Mouse (Mus musculus) embryonic facial prominence, embryonic 14.5 days (tissue): ENCODE data around the gene Clec4n. TPM values are rescaled to one million over a fixed set of nuclear protein-coding genes. Genes with fewer than 3 reads are reported as not detected.
"Not testable (repeated sequence)": the region's sequence is repeated elsewhere in the genome, so short reads cannot be mapped to it uniquely, and the experiment has no call there.

Experiments used
- ATAC-seq: fragments of 200-750 bp; cut with Nextera tagmentation; 2 replicates; pipeline ENCODE4 v1.8.0; 2017; ENCODE audit warnings: low read depth, moderate number of reproducible peaks, moderate TSS enrichment
- DNase-seq: peaks from one replicate; pipeline ENCODE4 v3.0.0-alpha.2; 2015; ENCODE audit warnings: low spot score
- H3K27ac ChIP-seq: fragments of 300-500 bp; sonication (generic); replicated peaks from 2 replicates; pipeline ENCODE4 v1.5.1; 2014; ENCODE audit warnings: low read depth, mild to moderate bottlenecking, low read length, moderate library complexity
- H3K27me3 ChIP-seq: fragments of 300-500 bp; sonication (generic); replicated peaks from 2 replicates; pipeline ENCODE4 v1.6.1; 2014; ENCODE audit warnings: low read length; ENCODE audit not compliant: control insufficient read depth, insufficient read depth
- H3K36me3 ChIP-seq: fragments of 300-500 bp; sonication (generic); 2 replicates; pipeline ENCODE4 v1.6.1; 2014; ENCODE audit warnings: low read length, mixed read lengths; ENCODE audit not compliant: control insufficient read depth, insufficient read depth
- H3K4me1 ChIP-seq: fragments of 300-500 bp; sonication (generic); 2 replicates; pipeline ENCODE4 v1.6.1; 2014; ENCODE audit warnings: antibody characterized with exemption, low read length; ENCODE audit not compliant: control insufficient read depth, insufficient read depth
- H3K4me2 ChIP-seq: fragments of 300-500 bp; sonication (generic); 2 replicates; pipeline ENCODE4 v1.6.1; 2014; ENCODE audit warnings: low read depth, mild to moderate bottlenecking, low read length, moderate library complexity, mixed read lengths
- H3K4me3 ChIP-seq: fragments of 300-500 bp; sonication (generic); 2 replicates; pipeline ENCODE4 v1.5.1; 2014; ENCODE audit warnings: low read depth, mild to moderate bottlenecking, low read length
- H3K9ac ChIP-seq: fragments of 300-500 bp; sonication (generic); 2 replicates; pipeline ENCODE4 v1.6.1; 2014; ENCODE audit warnings: low read depth, mild to moderate bottlenecking, low read length, moderate library complexity, mixed read lengths
- H3K9me3 ChIP-seq: fragments of 300-500 bp; sonication (generic); 2 replicates; pipeline ENCODE4 v1.6.1; 2016; ENCODE audit warnings: low read length; ENCODE audit not compliant: control insufficient read depth
- WGBS: fragments of 180-500 bp; shearing (Covaris S2); extraction: QIAGEN DNeasy Blood & Tissue Kit; methylation state at CpG from one replicate; pipeline ENCODE4 v1.1.7; 2014; 5-methylcytosine and 5-hydroxymethylcytosine counted together
- polyA plus RNA-seq: library from polyadenylated mRNA; unstranded; fragments of >200 nt; fragmentation: Nextera tagmentation; extraction: Ambion mirVana; gene quantifications from 2 replicates; pipeline ENCODE4 v1.2.1, GENCODE M21; 2014

The Clec4n gene
- polyA plus RNA-seq, 1 experiment from 2014 or later = 4.5 TPM

DNA sequence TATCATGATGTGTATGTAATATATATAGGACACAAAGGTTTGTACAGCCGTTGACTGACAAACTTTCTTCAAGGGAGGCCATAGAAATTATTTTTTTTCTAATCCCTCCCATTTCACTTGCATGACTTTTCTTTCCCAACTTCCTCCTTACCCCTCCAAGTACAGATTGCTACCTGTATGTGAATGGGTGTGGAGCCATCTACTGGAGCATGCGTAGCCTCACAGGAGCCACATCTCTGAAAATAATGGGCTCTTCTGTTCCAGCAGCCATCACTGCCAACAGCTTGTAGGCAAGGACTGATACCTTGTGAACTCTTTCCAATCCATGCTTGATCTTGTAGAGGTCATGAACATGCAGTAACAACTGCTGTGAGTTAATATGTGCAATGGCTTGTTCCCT lies 19.2 kb downstream of the Clec4n start:
- H3K9ac ChIP-seq, H3K27me3 ChIP-seq, H3K4me3 ChIP-seq, H3K9me3 ChIP-seq, H3K4me1 ChIP-seq, H3K27ac ChIP-seq, H3K4me2 ChIP-seq, H3K36me3 ChIP-seq, ATAC-seq, DNase-seq: not testable (repeated sequence)
- WGBS = 77% methylated on average over 2 of the region's 2 CpGs

DNA sequence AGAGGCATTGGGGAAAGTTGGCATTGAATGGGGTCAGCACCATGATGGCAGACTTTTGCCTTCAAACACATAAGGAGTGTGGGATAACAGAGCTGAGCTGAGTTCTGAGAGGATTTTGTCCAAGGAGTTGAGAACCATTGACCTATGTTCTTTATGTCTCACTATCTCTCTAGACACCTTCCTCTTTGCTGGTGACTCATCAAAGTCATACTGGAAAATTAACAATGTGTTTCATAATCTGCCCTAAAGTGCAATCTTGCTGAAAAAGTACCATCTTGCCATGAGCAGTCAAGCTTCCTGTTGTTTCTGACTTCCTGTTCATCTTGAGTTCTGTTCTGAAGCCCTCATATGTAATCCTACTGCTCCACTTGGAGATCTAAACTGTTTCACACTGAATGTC lies 23.1 kb downstream of the Clec4n start:
- no peak for ATAC-seq
- H3K27me3 ChIP-seq = no peaks in the 10 kb centered on the region
- H3K4me1 ChIP-seq = no peaks in the 10 kb centered on the region
- H3K4me2 ChIP-seq = no peak overlapping the region
- H3K27ac ChIP-seq = no peak overlapping the region
- DNase-seq = no peak
- H3K9me3 ChIP-seq = 0 out of 2 replicates have a peak, but pooled peaks cover 3% of the 10 kb centered on the region
- H3K9ac ChIP-seq = no peak overlapping the region
- no peaks in the 10 kb centered on the region for H3K36me3 ChIP-seq
- no peak overlapping the region for H3K4me3 ChIP-seq

DNA sequence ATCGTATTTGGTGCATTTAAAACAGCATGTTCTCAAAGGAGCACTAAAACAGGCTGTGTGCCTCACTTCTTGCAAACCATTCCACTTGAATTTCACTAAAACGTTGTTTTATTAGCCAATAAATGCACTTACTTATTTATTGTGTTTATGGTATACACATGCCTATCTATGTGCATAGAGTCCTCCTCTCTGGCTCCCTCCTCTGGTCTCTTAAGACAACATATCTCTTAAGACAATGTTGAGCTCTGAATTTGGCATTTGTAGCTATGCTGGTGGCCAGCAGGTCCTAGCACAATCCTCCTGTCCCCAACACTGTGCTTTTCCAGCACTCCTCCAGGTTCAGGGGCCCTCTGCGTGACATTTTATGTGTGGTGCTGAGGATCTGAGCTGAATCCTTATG lies 29.3 kb downstream of the Clec4n start:
- no peak for ATAC-seq
- Histone ChIP-seq H3K9me3 (no peaks in the 10 kb centered on the region), H3K27ac (no peak overlapping the region), H3K4me3 (no peak overlapping the region), H3K4me2 (no peak overlapping the region), H3K27me3 (no peaks in the 10 kb centered on the region), H3K4me1 (no peaks in the 10 kb centered on the region), H3K36me3 (no peaks in the 10 kb centered on the region), H3K9ac (no peak overlapping the region)
- 78% methylated on average over 3 of the region's 3 CpGs for WGBS
- no peak for DNase-seq

DNA sequence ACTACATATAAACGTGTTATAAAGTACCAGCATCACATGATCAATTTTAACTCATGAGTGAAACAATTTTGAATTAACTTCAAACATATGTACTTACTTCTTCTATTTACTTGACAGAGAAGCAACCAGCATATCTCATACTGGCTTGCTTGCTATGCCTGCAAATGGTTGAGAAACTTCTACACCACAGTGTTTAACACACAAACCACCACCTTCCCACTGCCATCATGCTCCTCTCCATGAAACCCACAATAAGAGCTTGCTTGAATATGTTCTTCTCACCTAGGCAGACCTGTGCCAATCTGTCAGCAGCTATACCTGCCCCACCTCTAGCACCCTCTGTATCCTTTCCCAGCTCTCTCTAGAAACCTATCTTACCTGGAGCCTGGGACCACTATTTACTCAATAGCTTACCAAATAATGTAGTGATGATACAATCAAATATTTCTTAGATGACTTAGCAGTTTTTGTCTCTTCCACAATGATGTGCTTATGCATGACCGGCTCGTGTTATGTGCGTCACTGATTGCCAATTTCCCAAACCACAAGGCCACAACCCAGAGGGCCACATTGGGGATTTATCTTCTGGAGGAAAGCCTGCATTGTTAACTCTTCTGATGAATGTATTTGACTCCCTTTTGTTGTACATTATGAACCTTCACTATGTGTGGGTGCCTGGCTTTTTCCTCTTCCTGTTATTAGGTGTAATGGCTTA lies 30.4 kb downstream of the Clec4n start:
- 72% methylated on average over 4 of the region's 4 CpGs for WGBS

DNA sequence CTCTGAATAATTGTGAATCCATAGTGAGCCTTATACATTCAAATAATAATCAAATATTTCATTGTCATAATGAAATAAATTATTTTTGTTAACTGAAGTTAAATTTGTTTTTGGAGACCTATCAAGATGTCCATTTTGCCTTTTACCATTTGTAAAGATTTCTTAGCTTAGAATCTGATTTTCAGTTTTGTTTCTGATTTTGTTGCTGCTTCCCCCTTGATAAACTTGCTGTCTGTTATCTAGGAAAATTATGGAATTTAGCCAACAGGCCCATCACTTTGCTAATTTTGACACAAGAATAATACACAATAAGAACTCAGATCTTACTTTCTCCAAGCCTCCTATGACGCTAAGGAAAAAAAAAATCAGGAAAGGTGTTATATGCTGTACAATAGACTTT lies 31.2 kb downstream of the Clec4n start:
- Histone ChIP-seq H3K4me2 (no peak overlapping the region), H3K9me3 (no peaks in the 10 kb centered on the region), H3K27ac (no peak overlapping the region), H3K27me3 (no peaks in the 10 kb centered on the region), H3K4me3 (no peak overlapping the region), H3K36me3 (no peaks in the 10 kb centered on the region), H3K4me1 (no peaks in the 10 kb centered on the region), H3K9ac (no peak overlapping the region)
- WGBS = 90% methylated on average over 1 of the region's 1 CpGs
- no peak for DNase-seq
- no peak for ATAC-seq

More for the DNA sequence above, 30.4 kb downstream of the Clec4n start:
- no peak for ATAC-seq
- H3K4me3 ChIP-seq = no peak overlapping the region
- no peak overlapping the region for H3K4me2 ChIP-seq
- no peak for DNase-seq
- H3K4me1 ChIP-seq = no peaks in the 10 kb centered on the region
- H3K27ac ChIP-seq = no peak overlapping the region
- H3K9me3 ChIP-seq = no peaks in the 10 kb centered on the region
- H3K27me3 ChIP-seq = no peaks in the 10 kb centered on the region
- H3K36me3 ChIP-seq = no peaks in the 10 kb centered on the region
- H3K9ac ChIP-seq = no peak overlapping the region

DNA sequence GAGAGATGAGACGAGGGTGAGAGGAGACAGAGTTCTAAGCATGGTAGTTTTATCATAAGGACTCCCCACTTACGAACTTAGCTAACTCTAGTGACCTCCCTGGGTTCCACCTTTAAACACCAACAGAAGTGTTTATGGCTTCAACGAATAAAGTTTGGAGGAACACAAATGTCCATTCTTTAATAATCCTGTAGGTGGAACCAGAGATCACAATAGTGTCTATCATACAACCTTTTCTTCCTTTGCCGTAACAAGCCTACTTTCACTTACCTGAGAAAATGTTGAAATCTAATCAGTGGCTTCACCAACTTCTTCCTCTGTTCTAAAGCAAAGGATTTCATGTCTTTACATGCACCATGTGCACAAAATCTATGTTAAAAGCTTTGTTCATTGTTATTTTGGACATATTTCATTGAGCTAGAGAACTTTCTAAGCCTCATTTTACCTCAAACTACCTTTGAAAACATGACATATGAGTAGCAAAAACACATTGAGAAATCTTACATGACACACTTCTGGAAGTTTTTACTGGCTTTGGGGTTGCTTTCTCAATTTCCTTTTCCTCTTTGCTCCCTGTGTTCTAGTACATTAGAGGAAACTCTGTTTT lies 32.0 kb downstream of the Clec4n start, which contains the start of gene Clec4d:
TSS of gene Clec4d (plus strand) at position 557 of the 607 bp plus-strand sequence.
- WGBS = 72% methylated on average over 4 of the region's 4 CpGs
- Histone ChIP-seq H3K4me1 (no peaks in the 10 kb centered on the region), H3K27ac (no peak within 1 kb of the TSS), H3K4me3 (no peak within 1 kb of the TSS), H3K9ac (no peak within 1 kb of the TSS), H3K9me3 (no peaks in the 10 kb centered on the region), H3K4me2 (no peak within 1 kb of the TSS), H3K27me3 (no peaks in the 10 kb centered on the region), H3K36me3 (no peaks in the 10 kb centered on the region)
- ATAC-seq (no peak), DNase-seq (no peak)

DNA sequence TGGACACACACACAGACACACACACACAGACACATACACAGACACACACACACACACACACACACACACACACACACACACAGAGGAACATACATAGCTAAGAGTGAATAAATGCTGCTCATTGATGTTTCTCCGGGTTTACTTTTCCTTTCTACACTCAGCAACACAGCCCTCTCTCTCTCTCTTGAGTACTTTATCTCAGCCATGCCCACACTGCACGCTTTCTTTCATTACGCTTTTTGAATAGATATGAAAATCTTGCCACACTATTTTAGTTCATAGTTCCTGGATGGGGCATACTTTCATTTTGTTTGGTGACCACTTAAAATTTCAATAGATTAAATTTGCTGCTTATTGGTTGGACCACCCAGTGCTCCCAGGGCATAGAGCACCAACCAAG lies 34.6 kb downstream of the Clec4n start:
- no peak overlapping the region for H3K4me3 ChIP-seq
- H3K27ac ChIP-seq = no peak overlapping the region
- no peak for DNase-seq
- H3K27me3 ChIP-seq = no peaks in the 10 kb centered on the region
- 92% methylated on average over 3 of the region's 3 CpGs for WGBS
- H3K9ac ChIP-seq = no peak overlapping the region
- H3K36me3 ChIP-seq = no peaks in the 10 kb centered on the region
- H3K9me3 ChIP-seq = no peaks in the 10 kb centered on the region
- no peaks in the 10 kb centered on the region for H3K4me1 ChIP-seq
- ATAC-seq = no peak
- no peak overlapping the region for H3K4me2 ChIP-seq

DNA sequence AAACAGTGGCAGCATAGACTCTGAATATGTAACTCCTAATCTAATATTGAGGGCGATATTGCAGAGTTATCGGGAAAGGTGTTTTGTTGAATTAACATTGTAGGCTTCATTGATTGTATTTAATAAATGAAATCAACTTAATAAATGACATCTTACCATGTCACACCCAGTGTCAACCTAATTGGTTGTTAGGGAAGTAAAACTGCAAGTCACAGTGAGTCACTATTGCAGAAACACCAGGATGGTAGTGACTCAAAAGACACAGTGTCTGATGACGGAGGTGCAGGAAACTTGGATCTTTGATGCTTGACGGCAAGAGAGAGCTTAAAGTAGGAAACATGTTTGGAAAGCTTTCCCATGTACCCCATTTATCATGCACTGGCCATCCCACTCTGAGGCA lies 36.2 kb downstream of the Clec4n start:
- Histone ChIP-seq H3K9ac (no peak overlapping the region), H3K27ac (no peak overlapping the region), H3K9me3 (no peaks in the 10 kb centered on the region), H3K27me3 (no peaks in the 10 kb centered on the region), H3K4me2 (no peak overlapping the region), H3K4me1 (no peaks in the 10 kb centered on the region), H3K4me3 (no peak overlapping the region), H3K36me3 (no peaks in the 10 kb centered on the region)
- WGBS = 89% methylated on average over 4 of the region's 4 CpGs
- no peak for ATAC-seq
- no peak for DNase-seq

DNA sequence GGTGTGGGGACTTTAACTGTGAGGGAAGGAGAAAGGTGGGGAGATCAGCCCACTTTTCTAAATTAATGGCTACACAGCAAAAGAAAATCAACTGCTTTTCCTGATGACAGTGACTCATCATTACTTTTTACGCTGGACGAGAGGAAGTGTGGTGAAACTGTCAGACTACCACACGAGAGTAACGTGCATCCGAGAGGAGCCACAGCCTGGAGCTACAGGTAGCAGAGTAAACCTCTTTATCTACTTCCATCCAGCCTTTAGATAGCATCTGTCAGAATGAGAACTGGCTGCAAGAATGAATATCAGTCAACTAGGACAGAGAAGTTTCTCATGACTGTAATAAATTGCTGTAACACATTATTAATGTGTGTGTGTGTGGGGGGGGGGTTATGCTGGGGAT lies 37.3 kb downstream of the Clec4n start:
- 87% methylated on average over 5 of the region's 5 CpGs for WGBS

More for the DNA sequence above, 37.3 kb downstream of the Clec4n start:
- Histone ChIP-seq H3K9me3 (no peaks in the 10 kb centered on the region), H3K9ac (no peak overlapping the region), H3K36me3 (no peaks in the 10 kb centered on the region), H3K4me1 (no peaks in the 10 kb centered on the region), H3K4me3 (no peak overlapping the region), H3K27me3 (no peaks in the 10 kb centered on the region), H3K4me2 (no peak overlapping the region), H3K27ac (no peak overlapping the region)
- no peak for DNase-seq
- no peak for ATAC-seq
